Mouse (Mus musculus): ENCODE data around the gene Ppp1ca. TPM values are rescaled to one million over a fixed set of nuclear protein-coding genes. Genes with fewer than 3 reads are reported as not detected.

The Ppp1ca gene
- 897 and 1,014 TPM in 2 replicates for polyA plus RNA-seq (2012; rRNA removed)

DNA sequence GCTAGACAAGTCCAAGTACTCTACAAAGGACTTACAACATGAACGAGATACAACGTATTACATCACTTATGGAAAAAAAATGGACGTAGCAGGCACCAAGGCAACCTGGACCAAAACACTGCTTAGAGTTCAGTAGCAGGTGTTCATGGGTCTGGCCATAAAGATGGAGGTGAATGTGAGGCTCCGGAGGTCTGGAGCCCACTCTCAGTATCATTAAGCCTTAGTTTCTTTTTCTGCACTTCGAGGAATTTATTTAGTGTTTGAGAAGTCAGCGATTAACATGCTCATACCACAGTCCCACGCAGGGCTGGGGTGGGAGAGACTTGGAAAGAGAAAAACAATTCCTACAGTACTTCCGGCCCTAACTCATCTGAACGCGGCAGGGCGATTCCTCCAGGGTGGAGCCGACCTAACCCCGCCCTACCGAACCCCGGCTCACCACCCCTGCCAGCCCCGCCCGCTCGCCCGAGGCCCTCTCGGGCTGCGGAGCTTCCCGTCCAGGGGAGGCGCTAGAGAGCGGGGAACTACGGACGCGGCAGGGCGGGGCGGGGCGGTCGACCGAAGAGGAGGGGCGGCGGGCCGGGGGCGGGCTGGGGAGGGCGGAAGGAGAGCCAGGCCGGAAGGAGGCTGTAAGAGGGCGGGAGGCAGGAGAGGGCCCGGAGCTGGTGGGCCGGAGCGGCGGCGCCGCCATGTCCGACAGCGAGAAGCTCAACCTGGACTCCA is at the start of gene Ppp1ca:
Ppp1ca (plus strand) TSS at position 538 of the 723 bp plus-strand sequence.
- Histone ChIP-seq H3K4me3 (ENCODE audit: control insufficient read depth, insufficient read depth, low read length) (peak within 1 kb of the TSS; percentile 96), H3K27ac (ENCODE audit: control insufficient read depth, insufficient read depth, low read length) (peak within 1 kb of the TSS; percentile 91), H3K36me3 (ENCODE audit: control insufficient read depth, insufficient read depth, low read length) (peaks cover 44% of the 10 kb centered on the region), H3K4me1 (replicated peaks; ENCODE audit: control insufficient read depth, insufficient read depth, low read length) (peaks cover 58% of the 10 kb centered on the region), H3K27me3 (ENCODE audit: control insufficient read depth, insufficient read depth, low read length) (no peaks in the 10 kb centered on the region)
- TF ChIP-seq POLR2A (IDR thresholded peaks at IDR 0.05; ENCODE audit: control insufficient read depth, extremely low read depth, insufficient read depth, low read length, poor library complexity) (peak; percentile 89), CTCF (IDR thresholded peaks at IDR 0.05; ENCODE audit: borderline replicate concordance, control insufficient read depth, extremely low read depth, insufficient read depth, low read length, poor library complexity) (peak; percentile 77; the same call in 1 of the 2 replicates)
- 2% methylated on average over 45 of the region's 47 CpGs for WGBS
- peak; percentile 98 for DNase-seq

DNA sequence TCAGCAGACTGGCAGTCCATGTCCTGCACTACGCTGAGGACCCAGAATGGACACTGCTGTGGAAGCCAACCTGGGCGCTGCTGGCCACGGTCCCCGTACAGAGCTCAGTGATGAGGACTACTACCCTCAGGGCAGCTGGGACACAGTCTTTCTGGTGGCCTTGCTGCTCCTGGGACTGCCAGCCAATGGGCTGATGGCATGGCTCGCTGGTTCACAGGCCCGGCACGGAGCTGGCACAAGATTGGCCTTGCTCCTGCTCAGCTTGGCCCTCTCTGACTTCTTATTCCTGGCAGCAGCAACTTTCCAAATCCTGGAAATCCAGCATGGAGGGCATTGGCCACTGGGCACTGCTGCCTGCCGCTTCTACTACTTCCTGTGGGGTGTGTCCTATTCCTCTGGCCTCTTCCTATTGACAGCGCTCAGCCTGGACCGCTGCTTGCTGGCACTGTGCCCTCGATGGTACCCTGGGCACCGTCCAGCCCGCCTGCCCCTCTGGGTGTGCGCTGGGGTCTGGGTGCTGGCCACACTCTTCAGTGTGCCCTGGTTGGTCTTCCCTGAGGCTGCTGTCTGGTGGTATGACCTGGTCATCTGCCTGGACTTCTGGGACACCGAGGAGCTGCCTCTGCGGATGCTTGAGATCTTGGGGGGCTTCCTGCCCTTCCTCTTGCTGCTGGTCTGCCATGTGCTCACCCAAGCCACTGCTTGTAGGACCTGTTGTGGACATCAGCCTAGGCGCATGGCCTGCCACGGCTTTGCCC is 49.3 kb upstream of the Ppp1ca start:
- Histone ChIP-seq H3K36me3 (ENCODE audit: control insufficient read depth, insufficient read depth, low read length) (no peaks in the 10 kb centered on the region), H3K27ac (ENCODE audit: control insufficient read depth, insufficient read depth, low read length) (no peak overlapping the region), H3K4me1 (replicated peaks; ENCODE audit: control insufficient read depth, insufficient read depth, low read length) (peaks cover 36% of the 10 kb centered on the region), H3K27me3 (ENCODE audit: control insufficient read depth, insufficient read depth, low read length) (no peaks in the 10 kb centered on the region), H3K4me3 (ENCODE audit: control insufficient read depth, insufficient read depth, low read length) (no peak overlapping the region)
- TF ChIP-seq POLR2A (IDR thresholded peaks at IDR 0.05; ENCODE audit: control insufficient read depth, extremely low read depth, insufficient read depth, low read length, poor library complexity) (no peak), CTCF (IDR thresholded peaks at IDR 0.05; ENCODE audit: borderline replicate concordance, control insufficient read depth, extremely low read depth, insufficient read depth, low read length, poor library complexity) (no peak)
- 98% methylated on average over 18 of the region's 18 CpGs for WGBS
- DNase-seq, result no peak

GRCm38 (mm10) chr19:4143759-4144268 is 48.1 kb upstream of the Ppp1ca start, which contains the start of gene Cabp4:
Gene Cabp4, minus strand, starts transcription at chr19:4144033.
- WGBS, result 65% methylated on average over 7 of the region's 7 CpGs
- Histone ChIP-seq H3K27me3 (ENCODE audit: control insufficient read depth, insufficient read depth, low read length) (no peaks in the 10 kb centered on the region), H3K4me3 (ENCODE audit: control insufficient read depth, insufficient read depth, low read length) (no peak within 1 kb of the TSS), H3K36me3 (ENCODE audit: control insufficient read depth, insufficient read depth, low read length) (no peaks in the 10 kb centered on the region), H3K27ac (ENCODE audit: control insufficient read depth, insufficient read depth, low read length) (peak within 1 kb of the TSS; percentile 79), H3K4me1 (replicated peaks; ENCODE audit: control insufficient read depth, insufficient read depth, low read length) (peaks cover 39% of the 10 kb centered on the region)
- DNase-seq, result no peak
- TF ChIP-seq CTCF (IDR thresholded peaks at IDR 0.05; ENCODE audit: borderline replicate concordance, control insufficient read depth, extremely low read depth, insufficient read depth, low read length, poor library complexity) (no peak), POLR2A (IDR thresholded peaks at IDR 0.05; ENCODE audit: control insufficient read depth, extremely low read depth, insufficient read depth, low read length, poor library complexity) (no peak)

GRCm38 (mm10) chr19:4144550-4145498 is 47.0 kb upstream of the Ppp1ca start:
- Histone ChIP-seq H3K36me3 (ENCODE audit: control insufficient read depth, insufficient read depth, low read length) (no peaks in the 10 kb centered on the region), H3K4me1 (replicated peaks; ENCODE audit: control insufficient read depth, insufficient read depth, low read length) (peaks cover 49% of the 10 kb centered on the region), H3K4me3 (ENCODE audit: control insufficient read depth, insufficient read depth, low read length) (no peak overlapping the region), H3K27me3 (ENCODE audit: control insufficient read depth, insufficient read depth, low read length) (no peaks in the 10 kb centered on the region), H3K27ac (ENCODE audit: control insufficient read depth, insufficient read depth, low read length) (peak overlapping the region; percentile 79)
- peak; percentile 35 for DNase-seq
- TF ChIP-seq POLR2A (IDR thresholded peaks at IDR 0.05; ENCODE audit: control insufficient read depth, extremely low read depth, insufficient read depth, low read length, poor library complexity) (no peak), CTCF (IDR thresholded peaks at IDR 0.05; ENCODE audit: borderline replicate concordance, control insufficient read depth, extremely low read depth, insufficient read depth, low read length, poor library complexity) (no peak)
- 53% methylated on average over 16 of the region's 16 CpGs for WGBS

DNA sequence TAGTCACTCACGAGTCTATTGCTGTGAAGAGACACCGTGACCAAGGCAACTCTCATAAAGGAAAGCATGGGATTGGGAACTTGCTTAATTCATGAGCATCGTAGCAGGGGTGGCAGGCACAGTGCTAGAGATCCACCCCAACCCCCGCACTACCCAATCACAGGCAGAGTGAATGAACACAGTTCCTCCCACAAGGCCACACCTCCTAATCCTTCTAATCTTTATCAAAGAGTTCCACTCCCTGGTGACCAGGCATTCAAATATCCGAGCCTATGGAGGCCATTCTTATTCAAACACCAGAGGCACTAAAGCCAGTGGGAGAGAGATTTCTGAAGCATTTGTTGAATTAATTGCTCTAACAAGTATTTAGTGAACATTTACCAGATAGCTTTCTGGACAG is 45.9 kb upstream of the Ppp1ca start:
- TF ChIP-seq CTCF (IDR thresholded peaks at IDR 0.05; ENCODE audit: borderline replicate concordance, control insufficient read depth, extremely low read depth, insufficient read depth, low read length, poor library complexity) (no peak), POLR2A (IDR thresholded peaks at IDR 0.05; ENCODE audit: control insufficient read depth, extremely low read depth, insufficient read depth, low read length, poor library complexity) (no peak)
- peaks cover 48% of the 10 kb centered on the region for H3K4me1 ChIP-seq (replicated peaks; ENCODE audit: control insufficient read depth, insufficient read depth, low read length)
- WGBS, result 96% methylated on average over 5 of the region's 5 CpGs
- no peak overlapping the region for H3K27ac ChIP-seq (ENCODE audit: control insufficient read depth, insufficient read depth, low read length)
- peaks cover 6% of the 10 kb centered on the region; the same call in 1 of the 2 replicates for H3K36me3 ChIP-seq (ENCODE audit: control insufficient read depth, insufficient read depth, low read length)
- no peak for DNase-seq
- H3K27me3 ChIP-seq (ENCODE audit: control insufficient read depth, insufficient read depth, low read length), result no peaks in the 10 kb centered on the region
- H3K4me3 ChIP-seq (ENCODE audit: control insufficient read depth, insufficient read depth, low read length), result no peak overlapping the region
